Mouse (Mus musculus) liver, postnatal 0 days (tissue): ENCODE measurements around the gene Tex9.

ENCODE experiments used
- CTCF ChIP-seq: sonication (generic); IDR thresholded peaks from 2 replicates; pipeline ENCODE4 v1.5.1; 2016; ENCODE audit warnings: antibody characterized with exemption, low read depth
- EP300 ChIP-seq: IDR thresholded peaks from 2 replicates; pipeline ENCODE4 v1.6.1; 2016; ENCODE audit warnings: antibody characterized with exemption, low read depth, mild to moderate bottlenecking

GRCm38 (mm10) chr9:72404446-72404845 is 87.6 kb downstream of the Tex9 start:
- no peak for TF ChIP-seq EP300
- no peak for TF ChIP-seq CTCF
